Mouse (Mus musculus): ENCODE measurements at regions not wholly inside any gene's neighbourhood (a gene's known extent, or its start where the extent isn't known, plus 50 kb on each side); places are given as distances from the start of the nearest gene placed in this dataset.

GRCm38 (mm10) chr2:117769402-117770114 is 342.1 kb upstream of the Thbs1 start:
- TF ChIP-seq CTCF (conservative IDR thresholded peaks at IDR 0.05; ENCODE audit: insufficient read depth, insufficient read length, low read depth, low read length) (no peak), POLR2A (IDR thresholded peaks at IDR 0.05; ENCODE audit: low read depth, low read length) (no peak)

All from kidney, adult 2 months (tissue).